Comparison of ENCODE assay signal across 23 mouse cellular contexts in genomic region chr11:24317989-24318735, GRCm38 (mm10).
"Had no signal": no experiment of that assay in that cellular context is flagged by ENCODE, and none has a peak within 500 bp of the region (broad histone marks: within the 10 kb centered on the region; RNA-seq: fewer than 3 reads in every experiment).

No protein-coding gene starts in this region.

- H3K36me3 ChIP-seq: heart, embryonic 10.5 days; heart, embryonic 12.5 days; hindbrain, embryonic 12.5 days; kidney, embryonic 15.5 days; limb, embryonic 13.5 days; limb, embryonic 15.5 days; liver, embryonic 12.5 days had no signal

- H3K27me3 ChIP-seq: heart, embryonic 12.5 days; hindbrain, embryonic 12.5 days; kidney, embryonic 15.5 days; limb, embryonic 13.5 days; limb, embryonic 15.5 days; liver, embryonic 12.5 days had no signal

- ATAC-seq: hindbrain, embryonic 16.5 days; intestine, embryonic 16.5 days; liver, embryonic 12.5 days had no signal

- H3K4me3 ChIP-seq: heart, adult 2 months; heart, embryonic 10.5 days; heart, embryonic 12.5 days; hindbrain, embryonic 12.5 days; kidney, embryonic 15.5 days; limb, embryonic 13.5 days; limb, embryonic 15.5 days; liver, embryonic 12.5 days had no signal

- H3K9ac ChIP-seq: heart, embryonic 12.5 days; hindbrain, embryonic 12.5 days; hindbrain, embryonic 14.5 days; kidney, embryonic 15.5 days; limb, embryonic 13.5 days; limb, embryonic 15.5 days; liver, embryonic 12.5 days; liver, embryonic 14.5 days had no signal

- H3K4me2 ChIP-seq: heart, embryonic 12.5 days; hindbrain, embryonic 12.5 days; hindbrain, embryonic 14.5 days; kidney, embryonic 15.5 days; limb, embryonic 13.5 days; limb, embryonic 15.5 days; liver, embryonic 12.5 days had no signal

- H3K4me1 ChIP-seq: heart, embryonic 10.5 days; heart, embryonic 12.5 days; hindbrain, embryonic 12.5 days; kidney, embryonic 15.5 days; limb, embryonic 15.5 days; liver, embryonic 12.5 days had no signal

- DNase-seq: gastrocnemius, postnatal 25 days; heart, adult 2 months; heart, postnatal 10 days; kidney, adult 11 months; kidney, adult 2 months; kidney, adult 9 months; kidney, postnatal 14 days; kidney, postnatal 36 days; layer of hippocampus, adult 9-11 months; layer of hippocampus, postnatal 36 days; left cerebral cortex, postnatal 4 days had no signal

- H3K9me3 ChIP-seq: heart, embryonic 10.5 days; heart, embryonic 12.5 days; hindbrain, embryonic 12.5 days; kidney, embryonic 15.5 days; limb, embryonic 13.5 days; limb, embryonic 15.5 days; liver, embryonic 12.5 days had no signal

- H3K27ac ChIP-seq: heart, adult 2 months; heart, embryonic 10.5 days; hindbrain, embryonic 12.5 days; hindbrain, embryonic 14.5 days; kidney, embryonic 15.5 days; kidney, postnatal 0 days; limb, embryonic 13.5 days; limb, embryonic 15.5 days; liver, embryonic 12.5 days; liver, embryonic 14.5 days had no signal
